Mouse (Mus musculus): ENCODE data around the gene Fras1. TPM values are rescaled to one million over a fixed set of nuclear protein-coding genes. Genes with fewer than 3 reads are reported as not detected.
A peak's percentile ranks its signal among the peaks of the same experiment; 100 is the strongest.

Gene Fras1
- total and polyA plus RNA-seq, 2 experiments = 0.75 to 1.1 TPM

DNA sequence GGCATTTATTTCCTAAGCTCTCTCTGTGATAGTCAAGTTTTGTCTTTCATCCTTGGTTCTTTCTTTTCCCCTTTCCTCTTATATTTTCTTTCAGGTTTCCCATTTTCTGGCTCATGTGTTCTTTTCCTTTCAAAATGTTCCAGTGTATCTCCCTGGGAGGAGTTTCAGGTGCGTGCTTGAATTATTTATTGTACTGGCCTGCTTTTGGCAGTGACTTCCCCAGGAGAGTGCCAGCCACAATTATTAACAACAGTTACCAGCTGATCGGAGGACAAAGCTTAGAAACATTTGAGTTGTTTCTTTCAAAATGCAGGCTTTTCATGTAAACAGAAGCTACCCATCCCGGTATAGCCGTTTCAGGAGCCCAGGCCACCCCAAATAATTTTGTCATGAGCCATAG is 64.1 kb downstream of the Fras1 start:
- Histone ChIP-seq H3K27ac (replicated peaks; ENCODE audit: insufficient read depth, low read depth, low read length) (no peak overlapping the region), H3K36me3 (ENCODE audit: control insufficient read depth, insufficient read depth, low read length) (no peaks in the 10 kb centered on the region), H3K27me3 (ENCODE audit: control insufficient read depth, insufficient read depth, low read length) (no peaks in the 10 kb centered on the region), H3K4me1 (ENCODE audit: control insufficient read depth, insufficient read depth, low read length) (no peaks in the 10 kb centered on the region), H3K4me3 (ENCODE audit: insufficient read depth, low read depth, low read length) (no peak overlapping the region), H3K79me2 (ENCODE audit: control insufficient read depth, insufficient read depth, low read length) (no peaks in the 10 kb centered on the region), H3K9ac (ENCODE audit: low read depth, low read length) (no peak overlapping the region)
- peak; percentile 35 for DNase-seq (ENCODE audit: extremely low read depth, low read depth, low spot score)
- TF ChIP-seq POLR2A (IDR thresholded peaks at IDR 0.05; ENCODE audit: extremely low read depth, insufficient read depth, low read length) = no peak
- no peak for TF ChIP-seq CTCF (IDR thresholded peaks at IDR 0.05; ENCODE audit: low read depth, low read length)
- WGBS = 58% methylated on average over 4 of the region's 4 CpGs

DNA sequence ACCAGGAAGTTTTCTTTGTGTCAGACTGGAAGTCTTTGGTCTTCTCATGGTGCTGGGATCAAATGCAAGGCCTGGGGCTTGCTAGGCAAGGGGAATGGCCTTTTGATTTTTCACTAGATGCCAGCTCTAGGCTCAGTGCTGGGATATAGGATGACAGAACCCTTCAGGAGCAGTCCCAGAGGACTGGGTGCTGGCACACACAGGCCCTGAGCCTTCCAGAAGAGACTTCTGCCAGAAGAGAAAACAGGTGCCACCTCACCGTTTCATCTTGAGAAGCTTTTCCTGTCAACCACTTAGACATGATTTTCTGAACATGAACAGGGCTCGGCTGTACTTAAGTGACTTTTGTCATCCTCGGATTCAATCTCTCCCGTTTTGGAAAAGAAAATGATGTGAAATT is 66.1 kb downstream of the Fras1 start:
- Histone ChIP-seq H3K36me3 (ENCODE audit: control insufficient read depth, insufficient read depth, low read length) (no peaks in the 10 kb centered on the region), H3K4me3 (ENCODE audit: insufficient read depth, low read depth, low read length) (no peak overlapping the region), H3K27ac (replicated peaks; ENCODE audit: insufficient read depth, low read depth, low read length) (no peak overlapping the region), H3K9ac (ENCODE audit: low read depth, low read length) (no peak overlapping the region), H3K27me3 (ENCODE audit: control insufficient read depth, insufficient read depth, low read length) (no peaks in the 10 kb centered on the region), H3K79me2 (ENCODE audit: control insufficient read depth, insufficient read depth, low read length) (no peaks in the 10 kb centered on the region), H3K4me1 (ENCODE audit: control insufficient read depth, insufficient read depth, low read length) (no peaks in the 10 kb centered on the region)
- TF ChIP-seq POLR2A (IDR thresholded peaks at IDR 0.05; ENCODE audit: extremely low read depth, insufficient read depth, low read length) (no peak), CTCF (IDR thresholded peaks at IDR 0.05; ENCODE audit: low read depth, low read length) (no peak)
- no peak for DNase-seq (ENCODE audit: extremely low read depth, low read depth, low spot score)
- WGBS = 88% methylated on average over 4 of the region's 4 CpGs

DNA sequence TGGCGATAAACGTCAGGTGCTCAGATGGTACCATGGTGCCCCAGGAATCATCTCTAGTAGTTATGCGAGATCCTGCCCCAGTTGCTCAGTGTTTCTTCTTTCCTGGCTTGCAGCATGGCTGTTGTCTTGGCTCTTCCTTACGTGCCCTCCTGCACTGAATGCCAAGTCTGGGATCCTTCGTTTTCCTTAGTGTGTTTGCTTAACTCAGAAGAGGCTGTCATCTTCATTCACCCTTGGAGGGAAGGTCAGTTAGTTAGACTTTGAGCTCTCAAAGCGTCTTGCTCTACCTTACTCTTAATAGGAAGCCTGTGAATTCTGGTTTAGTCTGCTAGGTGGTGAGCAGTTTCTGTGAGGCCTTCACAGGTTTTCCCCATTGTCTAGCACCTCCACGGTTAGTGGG is 73.7 kb downstream of the Fras1 start:
- DNase-seq (ENCODE audit: extremely low read depth, low read depth, low spot score) = no peak
- 88% methylated on average over 7 of the region's 7 CpGs for WGBS

GRCm38 (mm10) chr5:96452027-96452426 is 78.3 kb downstream of the Fras1 start:
- Histone ChIP-seq H3K4me3 (ENCODE audit: insufficient read depth, low read depth, low read length) (no peak overlapping the region), H3K4me1 (ENCODE audit: control insufficient read depth, insufficient read depth, low read length) (peaks cover 21% of the 10 kb centered on the region), H3K36me3 (ENCODE audit: control insufficient read depth, insufficient read depth, low read length) (no peaks in the 10 kb centered on the region), H3K79me2 (ENCODE audit: control insufficient read depth, insufficient read depth, low read length) (no peaks in the 10 kb centered on the region), H3K9ac (ENCODE audit: low read depth, low read length) (no peak overlapping the region), H3K27me3 (ENCODE audit: control insufficient read depth, insufficient read depth, low read length) (no peaks in the 10 kb centered on the region), H3K27ac (replicated peaks; ENCODE audit: insufficient read depth, low read depth, low read length) (no peak overlapping the region)
- TF ChIP-seq CTCF (IDR thresholded peaks at IDR 0.05; ENCODE audit: low read depth, low read length) = no peak
- no peak for TF ChIP-seq POLR2A (IDR thresholded peaks at IDR 0.05; ENCODE audit: extremely low read depth, insufficient read depth, low read length)
- DNase-seq (ENCODE audit: extremely low read depth, low read depth, low spot score) = peak; percentile 76
- 17% methylated on average over 1 of the region's 1 CpGs for WGBS

More for the DNA sequence above, 73.7 kb downstream of the Fras1 start:
- H3K27me3 ChIP-seq (ENCODE audit: control insufficient read depth, insufficient read depth, low read length) = no peaks in the 10 kb centered on the region
- no peak overlapping the region for H3K4me3 ChIP-seq (ENCODE audit: insufficient read depth, low read depth, low read length)
- no peaks in the 10 kb centered on the region for H3K36me3 ChIP-seq (ENCODE audit: control insufficient read depth, insufficient read depth, low read length)
- TF ChIP-seq POLR2A (IDR thresholded peaks at IDR 0.05; ENCODE audit: extremely low read depth, insufficient read depth, low read length) (no peak), CTCF (IDR thresholded peaks at IDR 0.05; ENCODE audit: low read depth, low read length) (no peak)
- H3K9ac ChIP-seq (ENCODE audit: low read depth, low read length) = no peak overlapping the region
- H3K79me2 ChIP-seq (ENCODE audit: control insufficient read depth, insufficient read depth, low read length) = no peaks in the 10 kb centered on the region
- H3K4me1 ChIP-seq (ENCODE audit: control insufficient read depth, insufficient read depth, low read length) = peaks cover 11% of the 10 kb centered on the region
- no peak overlapping the region for H3K27ac ChIP-seq (replicated peaks; ENCODE audit: insufficient read depth, low read depth, low read length)

- H3K9ac ChIP-seq (ENCODE audit: low read depth, low read length) = no peak overlapping the region
- peak; percentile 82 for DNase-seq (ENCODE audit: extremely low read depth, low read depth, low spot score)
- peaks cover 26% of the 10 kb centered on the region for H3K4me1 ChIP-seq (ENCODE audit: control insufficient read depth, insufficient read depth, low read length)
- H3K4me3 ChIP-seq (ENCODE audit: insufficient read depth, low read depth, low read length) = no peak overlapping the region
- no peaks in the 10 kb centered on the region for H3K36me3 ChIP-seq (ENCODE audit: control insufficient read depth, insufficient read depth, low read length)
- no peak for TF ChIP-seq POLR2A (IDR thresholded peaks at IDR 0.05; ENCODE audit: extremely low read depth, insufficient read depth, low read length)
- TF ChIP-seq CTCF (IDR thresholded peaks at IDR 0.05; ENCODE audit: low read depth, low read length) = no peak
- peak overlapping the region; percentile 62; the same call in 1 of the 2 replicates for H3K27ac ChIP-seq (replicated peaks; ENCODE audit: insufficient read depth, low read depth, low read length)
- 26% methylated on average over 5 of the region's 5 CpGs for WGBS
- H3K27me3 ChIP-seq (ENCODE audit: control insufficient read depth, insufficient read depth, low read length) = no peaks in the 10 kb centered on the region
- no peaks in the 10 kb centered on the region for H3K79me2 ChIP-seq (ENCODE audit: control insufficient read depth, insufficient read depth, low read length)
Observed at GRCm38 (mm10) chr5:96453386-96453785, 79.6 kb downstream of the Fras1 start.

DNA sequence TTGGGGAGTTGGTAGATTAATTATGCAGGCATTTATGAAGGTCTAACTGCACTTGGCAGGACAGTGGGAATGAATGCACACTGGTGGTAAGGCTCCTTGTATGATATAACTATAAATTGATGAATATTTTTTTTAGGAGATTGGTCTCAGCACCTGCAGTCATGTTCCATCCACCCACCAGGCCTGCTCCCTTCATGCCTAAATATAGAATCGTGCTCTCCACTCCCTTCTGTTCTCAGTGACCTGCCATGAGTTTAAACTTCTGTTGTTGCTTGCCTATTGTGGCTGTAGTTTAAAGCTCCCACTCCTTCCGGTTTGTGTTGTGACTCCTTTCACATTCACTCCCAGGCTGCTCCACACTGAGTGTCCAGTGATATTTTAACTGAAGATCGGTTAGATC is 80.7 kb downstream of the Fras1 start:
- DNase-seq (ENCODE audit: extremely low read depth, low read depth, low spot score) = no peak
- no peak overlapping the region for H3K4me3 ChIP-seq (ENCODE audit: insufficient read depth, low read depth, low read length)
- H3K36me3 ChIP-seq (ENCODE audit: control insufficient read depth, insufficient read depth, low read length) = no peaks in the 10 kb centered on the region
- TF ChIP-seq POLR2A (IDR thresholded peaks at IDR 0.05; ENCODE audit: extremely low read depth, insufficient read depth, low read length) = no peak
- no peak for TF ChIP-seq CTCF (IDR thresholded peaks at IDR 0.05; ENCODE audit: low read depth, low read length)
- no peaks in the 10 kb centered on the region for H3K27me3 ChIP-seq (ENCODE audit: control insufficient read depth, insufficient read depth, low read length)
- H3K4me1 ChIP-seq (ENCODE audit: control insufficient read depth, insufficient read depth, low read length) = peaks cover 30% of the 10 kb centered on the region
- H3K27ac ChIP-seq (replicated peaks; ENCODE audit: insufficient read depth, low read depth, low read length) = no peak overlapping the region
- 78% methylated on average over 3 of the region's 3 CpGs for WGBS
- no peak overlapping the region for H3K9ac ChIP-seq (ENCODE audit: low read depth, low read length)
- H3K79me2 ChIP-seq (ENCODE audit: control insufficient read depth, insufficient read depth, low read length) = no peaks in the 10 kb centered on the region
